Mouse (Mus musculus) myocyte (in vitro differentiated cells): ENCODE measurements at regions not wholly inside any gene's neighbourhood (a gene's known extent, or its start where the extent isn't known, plus 50 kb on each side); places are given as distances from the start of the nearest gene placed in this dataset.

Experiments used
- H3K27me3 ChIP-seq: one replicate; pipeline ENCODE4 v1.6.1; 2011; ENCODE audit not compliant: control insufficient read depth, insufficient read depth, insufficient read length
- H3K36me3 ChIP-seq: one replicate; pipeline ENCODE4 v1.6.1; 2011; ENCODE audit not compliant: control insufficient read depth, insufficient read depth
- H3K4me2 ChIP-seq: one replicate; pipeline ENCODE4 v1.6.1; 2011; ENCODE audit warnings: low read depth, control low read depth
- H3K4me3 ChIP-seq: one replicate; pipeline ENCODE4 v1.5.1; 2011; ENCODE audit warnings: mild to moderate bottlenecking, control low read depth, moderate library complexity
- H3K79me2 ChIP-seq: one replicate; pipeline ENCODE4 v1.6.1; 2011; ENCODE audit not compliant: control insufficient read depth, insufficient read depth
- H3ac ChIP-seq: one replicate; pipeline ENCODE4 v1.6.1; 2011; ENCODE audit not compliant: control insufficient read depth, insufficient read length
- CEBPB ChIP-seq: IDR thresholded peaks from 2 replicates; pipeline ENCODE4 v1.6.1; 2011; ENCODE audit warnings: mild to moderate bottlenecking, moderate library complexity; ENCODE audit not compliant: poor library complexity, insufficient read depth, severe bottlenecking
- E2F4 ChIP-seq: IDR thresholded peaks from one replicate; pipeline ENCODE4 v1.6.1; 2011; ENCODE audit warnings: mild to moderate bottlenecking, control low read depth, moderate library complexity; ENCODE audit not compliant: insufficient read depth
- MAX ChIP-seq: IDR thresholded peaks from one replicate; pipeline ENCODE4 v1.6.1; 2011; ENCODE audit warnings: low read depth, mild to moderate bottlenecking, control low read depth
- MYOD1 ChIP-seq, 3 experiments: IDR thresholded peaks; one replicate each; pipeline ENCODE4 v1.6.1; 2011; ENCODE audit warnings: control low read depth in 2 of 3, low read depth in 2 of 3, mild to moderate bottlenecking in 2 of 3, moderate library complexity in 1 of 3; ENCODE audit not compliant: insufficient read length in 2 of 3, control insufficient read depth in 1 of 3
- MYOG ChIP-seq, 3 experiments: IDR thresholded peaks; one replicate each; pipeline ENCODE4 v1.6.1; 2011; ENCODE audit warnings: control low read depth in 2 of 3, low read depth in 2 of 3, mild to moderate bottlenecking in 2 of 3; ENCODE audit not compliant: insufficient read length in 2 of 3, control insufficient read depth in 1 of 3, insufficient read depth in 1 of 3
- POLR2A ChIP-seq: IDR thresholded peaks from one replicate; pipeline ENCODE4 v1.6.1; 2011; ENCODE audit warnings: low read depth, mild to moderate bottlenecking, control low read depth, moderate library complexity; ENCODE audit not compliant: insufficient read length
- POLR2AphosphoS2 ChIP-seq: IDR thresholded peaks from one replicate; pipeline ENCODE4 v1.6.1; 2011; ENCODE audit warnings: low read depth, control low read depth; ENCODE audit not compliant: insufficient read length
- REST ChIP-seq: IDR thresholded peaks from one replicate; pipeline ENCODE4 v1.6.1; 2011; ENCODE audit warnings: mild to moderate bottlenecking, control low read depth, moderate library complexity; ENCODE audit not compliant: insufficient read depth, insufficient read length
- SRF ChIP-seq: IDR thresholded peaks from one replicate; pipeline ENCODE4 v1.6.1; 2011; ENCODE audit warnings: low read depth; ENCODE audit not compliant: control insufficient read depth, insufficient read length
- TCF12 ChIP-seq: IDR thresholded peaks from one replicate; pipeline ENCODE4 v1.6.1; 2011; ENCODE audit warnings: mild to moderate bottlenecking, control low read depth; ENCODE audit not compliant: poor library complexity, insufficient read depth, severe bottlenecking
- TCF3 ChIP-seq: IDR thresholded peaks from one replicate; pipeline ENCODE4 v1.6.1; 2011; ENCODE audit warnings: low read depth, control low read depth; ENCODE audit not compliant: insufficient read length
- USF1 ChIP-seq: IDR thresholded peaks from one replicate; pipeline ENCODE4 v1.6.1; 2011; ENCODE audit warnings: low read depth, mild to moderate bottlenecking, control low read depth, moderate library complexity

DNA sequence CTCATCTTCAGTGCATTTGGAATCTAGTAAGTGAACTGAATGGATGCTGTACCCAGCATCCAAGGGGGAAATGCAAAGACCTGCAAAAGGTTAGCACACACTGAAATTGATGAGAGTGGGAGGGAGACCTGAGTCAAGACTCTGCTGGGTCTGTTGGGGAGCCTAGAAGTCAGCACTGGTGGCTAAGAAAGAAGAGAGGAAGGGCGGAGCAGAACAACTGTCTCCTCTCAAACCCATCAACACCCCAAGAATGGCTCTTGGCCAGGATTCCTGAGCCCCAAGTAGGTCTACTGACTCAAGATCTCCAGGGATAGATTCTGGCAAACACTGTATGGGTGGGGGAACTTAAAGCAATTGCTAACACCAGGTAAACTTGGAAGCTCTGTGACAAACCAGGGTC is 57.7 kb upstream of the Prickle1 start:
- Histone ChIP-seq H3K79me2 (no peaks in the 10 kb centered on the region), H3K27me3 (no peaks in the 10 kb centered on the region), H3K4me2 (no peak overlapping the region), H3K36me3 (no peaks in the 10 kb centered on the region), H3K4me3 (no peak overlapping the region), H3ac (no peak overlapping the region)
- no peak for TF ChIP-seq REST
- TF ChIP-seq POLR2A: no peak
- TF ChIP-seq CEBPB: no peak
- no peak for TF ChIP-seq TCF3
- TF ChIP-seq E2F4: no peak
- TF ChIP-seq MYOD1 (IDR thresholded peaks at IDR 0.05; ENCODE audit: control insufficient read depth in 1 of 3, insufficient read length in 2 of 3, low read depth in 2 of 3): peak in 1 of 3 experiments; percentile 55
- peak in 2 of 3 experiments; percentile 47 to 74 for TF ChIP-seq MYOG (IDR thresholded peaks at IDR 0.05; ENCODE audit: control insufficient read depth in 1 of 3, insufficient read depth in 1 of 3, insufficient read length in 2 of 3, low read depth in 2 of 3)

GRCm38 (mm10) chr15:93650981-93651757 is 55.5 kb upstream of the Prickle1 start:
- TF ChIP-seq MYOD1 (IDR thresholded peaks at IDR 0.05; ENCODE audit: control insufficient read depth in 1 of 3, insufficient read length in 2 of 3, low read depth in 2 of 3): peak in 1 of 3 experiments; percentile 18
- TF ChIP-seq CEBPB: peak; percentile 12; the same call in 1 of the 2 replicates
- TF ChIP-seq POLR2AphosphoS2: no peak
- TF ChIP-seq MYOG (IDR thresholded peaks at IDR 0.05; ENCODE audit: control insufficient read depth in 1 of 3, insufficient read depth in 1 of 3, insufficient read length in 2 of 3, low read depth in 2 of 3): peak in 2 of 3 experiments; percentile 12 to 68
- no peak for TF ChIP-seq SRF
- TF ChIP-seq POLR2A: no peak
- TF ChIP-seq E2F4: no peak
- no peak for TF ChIP-seq USF1
- no peak for TF ChIP-seq TCF12
- TF ChIP-seq MAX: no peak
- no peak for TF ChIP-seq TCF3
- TF ChIP-seq REST: no peak
- H3K4me3 ChIP-seq: no peak overlapping the region

DNA sequence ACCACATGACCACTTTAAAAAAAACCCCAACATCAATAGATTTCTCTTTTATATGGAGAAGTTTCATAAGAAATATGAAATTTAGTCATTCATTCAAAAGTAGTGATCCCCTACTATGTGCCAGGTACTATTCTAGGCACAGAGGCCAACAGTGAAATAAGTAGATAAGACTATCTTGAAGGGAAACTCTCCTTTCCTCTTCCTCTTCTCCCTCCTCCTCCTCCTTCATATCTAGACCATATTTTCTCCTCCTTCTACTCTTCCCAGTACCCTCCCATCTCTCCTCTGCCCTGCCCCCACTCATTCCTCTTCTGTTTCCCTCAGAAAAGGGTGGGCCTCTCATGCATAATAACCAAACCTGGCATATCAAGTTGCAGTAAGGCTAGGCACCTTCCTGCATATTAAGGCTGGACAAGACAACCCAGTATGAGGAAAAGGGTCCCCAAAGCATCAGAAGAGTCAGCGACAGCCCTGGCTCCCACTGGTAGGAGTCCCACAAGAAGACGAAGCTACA is 54.4 kb upstream of the Prickle1 start:
- peak; percentile 13 for TF ChIP-seq USF1
- TF ChIP-seq TCF12: no peak
- Histone ChIP-seq H3K27me3 (no peaks in the 10 kb centered on the region), H3ac (no peak overlapping the region)

More at GRCm38 (mm10) chr15:93650981-93651757, 55.5 kb upstream of the Prickle1 start:
- Histone ChIP-seq H3K4me2 (no peak overlapping the region), H3ac (no peak overlapping the region), H3K27me3 (no peaks in the 10 kb centered on the region), H3K36me3 (no peaks in the 10 kb centered on the region), H3K79me2 (no peaks in the 10 kb centered on the region)

DNA sequence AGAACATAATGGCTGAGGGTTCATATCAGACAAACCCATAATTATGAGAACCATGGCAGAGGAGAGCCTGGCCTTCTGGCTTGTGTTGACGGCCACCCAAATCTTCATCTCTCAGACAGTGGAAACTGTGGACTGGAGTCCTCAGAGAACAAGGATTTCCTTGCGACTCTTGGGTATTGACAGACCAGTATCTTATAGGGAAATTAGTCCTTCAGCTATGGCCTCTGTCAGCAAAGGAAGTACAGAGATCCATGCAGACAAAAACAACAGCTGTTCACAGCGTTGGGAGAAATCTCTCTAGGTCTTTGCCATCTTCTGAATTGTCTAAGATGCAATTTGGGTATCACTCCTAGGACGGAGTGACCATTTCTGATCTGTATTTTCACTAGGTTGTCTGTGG is 53.0 kb upstream of the Prickle1 start:
- Histone ChIP-seq H3K4me3 (no peak overlapping the region), H3K36me3 (no peaks in the 10 kb centered on the region), H3K4me2 (no peak overlapping the region), H3K27me3 (no peaks in the 10 kb centered on the region), H3K79me2 (no peaks in the 10 kb centered on the region), H3ac (no peak overlapping the region)
- TF ChIP-seq CEBPB (no peak), MAX (no peak), USF1 (no peak), TCF3 (no peak), REST (no peak), POLR2AphosphoS2 (no peak), MYOG (IDR thresholded peaks at IDR 0.05; ENCODE audit: control insufficient read depth in 1 of 3, insufficient read depth in 1 of 3, insufficient read length in 2 of 3, low read depth in 2 of 3) (no peak), MYOD1 (IDR thresholded peaks at IDR 0.05; ENCODE audit: control insufficient read depth in 1 of 3, insufficient read length in 2 of 3, low read depth in 2 of 3) (no peak), E2F4 (no peak), TCF12 (no peak), POLR2A (no peak), SRF (no peak)

More for the DNA sequence above, 54.4 kb upstream of the Prickle1 start:
- Histone ChIP-seq H3K4me2 (no peak overlapping the region), H3K36me3 (no peaks in the 10 kb centered on the region), H3K4me3 (no peak overlapping the region), H3K79me2 (no peaks in the 10 kb centered on the region)

GRCm38 (mm10) chr15:93646820-93647219 is 51.1 kb upstream of the Prickle1 start:
- Histone ChIP-seq H3K4me3 (no peak overlapping the region), H3ac (no peak overlapping the region), H3K36me3 (no peaks in the 10 kb centered on the region), H3K4me2 (no peak overlapping the region), H3K79me2 (no peaks in the 10 kb centered on the region), H3K27me3 (no peaks in the 10 kb centered on the region)
- no peak for TF ChIP-seq USF1
- TF ChIP-seq CEBPB: no peak
- no peak for TF ChIP-seq MYOD1 (IDR thresholded peaks at IDR 0.05; ENCODE audit: control insufficient read depth in 1 of 3, insufficient read length in 2 of 3, low read depth in 2 of 3)
- TF ChIP-seq SRF: no peak
- TF ChIP-seq POLR2AphosphoS2: no peak
- no peak for TF ChIP-seq TCF12
- no peak for TF ChIP-seq MAX
- no peak for TF ChIP-seq E2F4
